Comparison of ENCODE assay signal across 9 mouse cellular contexts in the genomic region with DNA sequence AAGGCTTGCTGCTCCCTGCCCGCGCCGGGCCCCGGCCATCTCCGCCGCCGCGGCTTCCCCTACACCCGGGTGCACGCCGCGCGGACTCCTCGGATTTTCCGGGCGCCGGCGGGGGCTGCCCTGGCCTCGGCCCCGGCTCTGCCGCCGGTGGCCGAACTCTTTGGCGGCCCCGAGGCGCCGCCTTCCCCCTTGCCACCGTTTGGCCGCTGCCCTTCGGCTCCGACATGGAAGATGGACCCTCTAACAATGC.
DNase-seq lines count a peak whose midpoint lies in the region; ATAC-seq lines count a peak whose summit lies in the region.
"Had no signal": no experiment of that assay in that cellular context is flagged by ENCODE, and none has a peak within 500 bp of the region (broad histone marks: within the 10 kb centered on the region; RNA-seq: fewer than 3 reads in every experiment).

No protein-coding gene starts in this region.

- H3K4me3 ChIP-seq in kidney, embryonic 15.5 days (replicated peaks): peak overlapping the region; percentile 71
- peak overlapping the region; percentile 69 for H3K4me3 ChIP-seq in embryonic facial prominence, embryonic 13.5 days
- peak overlapping the region; percentile 90 for H3K4me3 ChIP-seq in hindbrain, embryonic 16.5 days (ENCODE audit: low read length)
- peak overlapping the region; percentile 86 for H3K4me3 ChIP-seq in midbrain, embryonic 16.5 days (ENCODE audit: low read depth, low read length)

- peak overlapping the region; percentile 59; the same call in 1 of the 2 replicates for H3K27ac ChIP-seq in kidney, embryonic 15.5 days
- H3K27ac ChIP-seq in embryonic facial prominence, embryonic 13.5 days: no peak overlapping the region
- peak overlapping the region; percentile 88 for H3K27ac ChIP-seq in hindbrain, embryonic 16.5 days (ENCODE audit: low read depth, low read length)
- peak overlapping the region; percentile 91 for H3K27ac ChIP-seq in midbrain, embryonic 16.5 days (ENCODE audit: low read length)
- H3K27ac ChIP-seq: macrophage had no signal

- WGBS in kidney, embryonic 15.5 days: under 1% methylated on average over 31 of the region's 31 CpGs
- under 1% methylated on average over 30 of the region's 31 CpGs for WGBS in embryonic facial prominence, embryonic 13.5 days
- WGBS in hindbrain, embryonic 16.5 days: 0% methylated on average over 25 of the region's 31 CpGs
- under 1% methylated on average over 31 of the region's 31 CpGs for WGBS in midbrain, embryonic 16.5 days

- peaks cover 32% of the 10 kb centered on the region for H3K4me1 ChIP-seq in kidney, embryonic 15.5 days
- H3K4me1 ChIP-seq in embryonic facial prominence, embryonic 13.5 days: peaks cover 23% of the 10 kb centered on the region
- peaks cover 31% of the 10 kb centered on the region for H3K4me1 ChIP-seq in hindbrain, embryonic 16.5 days (ENCODE audit: control insufficient read depth, insufficient read depth, low read depth, low read length)
- H3K4me1 ChIP-seq in midbrain, embryonic 16.5 days (ENCODE audit: control insufficient read depth, insufficient read depth, low read length): peaks cover 22% of the 10 kb centered on the region; the same call in 1 of the 2 replicates

- H3K9me3 ChIP-seq in kidney, embryonic 15.5 days (replicated peaks): no peaks in the 10 kb centered on the region
- H3K9me3 ChIP-seq in embryonic facial prominence, embryonic 13.5 days: no peaks in the 10 kb centered on the region
- H3K9me3 ChIP-seq in hindbrain, embryonic 16.5 days (ENCODE audit: control insufficient read depth, low read length): no peaks in the 10 kb centered on the region
- no peaks in the 10 kb centered on the region for H3K9me3 ChIP-seq in midbrain, embryonic 16.5 days (replicated peaks; ENCODE audit: control insufficient read depth, low read length, poor library complexity, severe bottlenecking)

- H3K4me2 ChIP-seq in kidney, embryonic 15.5 days: peak overlapping the region; percentile 98
- H3K4me2 ChIP-seq in embryonic facial prominence, embryonic 13.5 days: peak overlapping the region; percentile 97
- H3K4me2 ChIP-seq in hindbrain, embryonic 16.5 days (ENCODE audit: low read length): peak overlapping the region; percentile 88
- H3K4me2 ChIP-seq in midbrain, embryonic 16.5 days (ENCODE audit: low read length): peak overlapping the region; percentile 63

- peak overlapping the region; percentile 65 for H3K9ac ChIP-seq in kidney, embryonic 15.5 days
- peak overlapping the region; percentile 75 for H3K9ac ChIP-seq in embryonic facial prominence, embryonic 13.5 days
- peak overlapping the region; percentile 96 for H3K9ac ChIP-seq in hindbrain, embryonic 16.5 days (ENCODE audit: low read depth, low read length)
- peak overlapping the region; percentile 77 for H3K9ac ChIP-seq in midbrain, embryonic 16.5 days (ENCODE audit: low read depth, low read length)

- DNase-seq in kidney, adult 8-10 months: no peak
- DNase-seq in layer of hippocampus, postnatal 14 days (ENCODE audit: low spot score in 2 of 2): no peak
- DNase-seq in adrenal gland, postnatal 14 days: no peak
- no peak for DNase-seq in adrenal gland, adult (ENCODE audit: inconsistent age in 2 of 2, low spot score in 1 of 2)

- H3K27me3 ChIP-seq in kidney, embryonic 15.5 days: peaks cover 86% of the 10 kb centered on the region
- peaks cover 78% of the 10 kb centered on the region for H3K27me3 ChIP-seq in embryonic facial prominence, embryonic 13.5 days
- peaks cover 10% of the 10 kb centered on the region for H3K27me3 ChIP-seq in hindbrain, embryonic 16.5 days (replicated peaks; ENCODE audit: control insufficient read depth, insufficient read depth, low read length)
- H3K27me3 ChIP-seq in midbrain, embryonic 16.5 days (ENCODE audit: control insufficient read depth, insufficient read depth, low read depth, low read length): peaks cover 11% of the 10 kb centered on the region

- no peak for ATAC-seq in kidney, embryonic 15.5 days (replicated peaks; ENCODE audit: low FRiP score)
- ATAC-seq in embryonic facial prominence, embryonic 13.5 days (ENCODE audit: insufficient number of reproducible peaks, insufficient read depth, low FRiP score, low TSS enrichment, low read depth): no peak
- ATAC-seq in hindbrain, embryonic 16.5 days: no peak; the same call in 1 of the 2 replicates
- ATAC-seq in midbrain, embryonic 16.5 days: peak; percentile 32

- no peaks in the 10 kb centered on the region for H3K36me3 ChIP-seq in kidney, embryonic 15.5 days
- H3K36me3 ChIP-seq in embryonic facial prominence, embryonic 13.5 days: no peaks in the 10 kb centered on the region
- H3K36me3 ChIP-seq in hindbrain, embryonic 16.5 days (ENCODE audit: control insufficient read depth, insufficient read depth, low read length): no peaks in the 10 kb centered on the region
- no peaks in the 10 kb centered on the region for H3K36me3 ChIP-seq in midbrain, embryonic 16.5 days (ENCODE audit: control insufficient read depth, insufficient read depth, low read length)
